Mouse (Mus musculus): Measurements from ENCODE around the gene 1700007K13Rik. TPM values are rescaled to one million over a fixed set of nuclear protein-coding genes. Genes with fewer than 3 reads are reported as not detected.
A peak's percentile ranks its signal among the peaks of the same experiment; 100 is the strongest.

The 1700007K13Rik gene
- polyA plus RNA-seq, 1 experiment from 2014 or later, result 7.5 TPM

- H3K27ac ChIP-seq (ENCODE audit: low read depth, low read length), result no peak overlapping the region
- H3K27me3 ChIP-seq (ENCODE audit: control insufficient read depth, insufficient read depth, low read length), result no peaks in the 10 kb centered on the region
- H3K36me3 ChIP-seq (ENCODE audit: control insufficient read depth, insufficient read depth, low read length), result no peaks in the 10 kb centered on the region
- WGBS, result 46% methylated on average over 3 of the region's 3 CpGs
- H3K9ac ChIP-seq (replicated peaks; ENCODE audit: low read depth, low read length), result no peak overlapping the region
- peaks cover 8% of the 10 kb centered on the region; the same call in 1 of the 2 replicates for H3K4me1 ChIP-seq (ENCODE audit: control insufficient read depth, insufficient read depth, low read length)
- H3K9me3 ChIP-seq (ENCODE audit: control insufficient read depth, low read length), result no peaks in the 10 kb centered on the region
- no peak for ATAC-seq (ENCODE audit: low read depth)
- no peak overlapping the region for H3K4me3 ChIP-seq (ENCODE audit: low read depth, low read length)
- H3K4me2 ChIP-seq (ENCODE audit: low read depth, low read length), result no peak overlapping the region
Measured at GRCm38 (mm10) chr2:28463919-28464318, 2.2 kb downstream of the 1700007K13Rik start.

- no peaks in the 10 kb centered on the region for H3K27me3 ChIP-seq (ENCODE audit: control insufficient read depth, insufficient read depth, low read length)
- 76% methylated on average over 1 of the region's 1 CpGs for WGBS
- H3K27ac ChIP-seq (ENCODE audit: low read depth, low read length), result no peak overlapping the region
- no peaks in the 10 kb centered on the region for H3K4me1 ChIP-seq (ENCODE audit: control insufficient read depth, insufficient read depth, low read length)
- no peak overlapping the region for H3K9ac ChIP-seq (replicated peaks; ENCODE audit: low read depth, low read length)
- H3K36me3 ChIP-seq (ENCODE audit: control insufficient read depth, insufficient read depth, low read length), result 0 out of 2 replicates have a peak, but pooled peaks cover 14% of the 10 kb centered on the region
- no peak overlapping the region for H3K4me2 ChIP-seq (ENCODE audit: low read depth, low read length)
- no peak overlapping the region for H3K4me3 ChIP-seq (ENCODE audit: low read depth, low read length)
- no peaks in the 10 kb centered on the region for H3K9me3 ChIP-seq (ENCODE audit: control insufficient read depth, low read length)
- ATAC-seq (ENCODE audit: low read depth), result no peak
Measured at GRCm38 (mm10) chr2:28456616-28457015, 9.5 kb downstream of the 1700007K13Rik start.

- H3K9me3 ChIP-seq (ENCODE audit: control insufficient read depth, low read length), result no peaks in the 10 kb centered on the region
- no peak overlapping the region for H3K4me3 ChIP-seq (ENCODE audit: low read depth, low read length)
- WGBS, result 94% methylated on average over 6 of the region's 6 CpGs
- no peak overlapping the region for H3K27ac ChIP-seq (ENCODE audit: low read depth, low read length)
- H3K36me3 ChIP-seq (ENCODE audit: control insufficient read depth, insufficient read depth, low read length), result peaks cover 14% of the 10 kb centered on the region
- no peaks in the 10 kb centered on the region for H3K4me1 ChIP-seq (ENCODE audit: control insufficient read depth, insufficient read depth, low read length)
- ATAC-seq (ENCODE audit: low read depth), result no peak
- no peaks in the 10 kb centered on the region for H3K27me3 ChIP-seq (ENCODE audit: control insufficient read depth, insufficient read depth, low read length)
- H3K9ac ChIP-seq (replicated peaks; ENCODE audit: low read depth, low read length), result no peak overlapping the region
- H3K4me2 ChIP-seq (ENCODE audit: low read depth, low read length), result no peak overlapping the region
Measured at GRCm38 (mm10) chr2:28453539-28453938, 12.6 kb downstream of the 1700007K13Rik start.

- no peak overlapping the region for H3K9ac ChIP-seq (replicated peaks; ENCODE audit: low read depth, low read length)
- peaks cover 14% of the 10 kb centered on the region for H3K36me3 ChIP-seq (ENCODE audit: control insufficient read depth, insufficient read depth, low read length)
- H3K4me3 ChIP-seq (ENCODE audit: low read depth, low read length), result no peak overlapping the region
- no peaks in the 10 kb centered on the region for H3K27me3 ChIP-seq (ENCODE audit: control insufficient read depth, insufficient read depth, low read length)
- no peak for ATAC-seq (ENCODE audit: low read depth)
- WGBS, result 93% methylated on average over 11 of the region's 11 CpGs
- H3K4me2 ChIP-seq (ENCODE audit: low read depth, low read length), result no peak overlapping the region
- no peaks in the 10 kb centered on the region for H3K9me3 ChIP-seq (ENCODE audit: control insufficient read depth, low read length)
- H3K4me1 ChIP-seq (ENCODE audit: control insufficient read depth, insufficient read depth, low read length), result peaks cover 5% of the 10 kb centered on the region; the same call in 1 of the 2 replicates
- H3K27ac ChIP-seq (ENCODE audit: low read depth, low read length), result no peak overlapping the region
Measured at GRCm38 (mm10) chr2:28451663-28452062, 14.5 kb downstream of the 1700007K13Rik start.

- Histone ChIP-seq H3K36me3 (ENCODE audit: control insufficient read depth, insufficient read depth, low read length) (peaks cover 4% of the 10 kb centered on the region), H3K9ac (replicated peaks; ENCODE audit: low read depth, low read length) (peak overlapping the region; percentile 90)
- 7% methylated on average over 8 of the region's 11 CpGs for WGBS
Measured at GRCm38 (mm10) chr2:28447315-28447670, 18.8 kb downstream of the 1700007K13Rik start.

GRCm38 (mm10) chr2:28446515-28447314 is 19.4 kb downstream of the 1700007K13Rik start, which contains the start of gene Ppp1r26:
Gene Ppp1r26 (plus strand): TSS chr2:28446800.
- Histone ChIP-seq H3K27ac (ENCODE audit: low read depth, low read length) (peak within 1 kb of the TSS; percentile 76), H3K36me3 (ENCODE audit: control insufficient read depth, insufficient read depth, low read length) (no peaks in the 10 kb centered on the region; the same call in none of the 2 replicates), H3K27me3 (ENCODE audit: control insufficient read depth, insufficient read depth, low read length) (no peaks in the 10 kb centered on the region), H3K9ac (replicated peaks; ENCODE audit: low read depth, low read length) (peak within 1 kb of the TSS; percentile 90), H3K4me3 (ENCODE audit: low read depth, low read length) (peak within 1 kb of the TSS; percentile 77), H3K4me1 (ENCODE audit: control insufficient read depth, insufficient read depth, low read length) (peaks cover 10% of the 10 kb centered on the region), H3K9me3 (ENCODE audit: control insufficient read depth, low read length) (no peaks in the 10 kb centered on the region), H3K4me2 (ENCODE audit: low read depth, low read length) (peak within 1 kb of the TSS; percentile 66)
- ATAC-seq (ENCODE audit: low read depth), result peak; percentile 76
- WGBS, result under 1% methylated on average over 75 of the region's 118 CpGs

More at GRCm38 (mm10) chr2:28447315-28447670, 18.8 kb downstream of the 1700007K13Rik start:
- Histone ChIP-seq H3K4me2 (ENCODE audit: low read depth, low read length) (peak overlapping the region; percentile 66), H3K27me3 (ENCODE audit: control insufficient read depth, insufficient read depth, low read length) (no peaks in the 10 kb centered on the region), H3K27ac (ENCODE audit: low read depth, low read length) (peak overlapping the region; percentile 76), H3K4me3 (ENCODE audit: low read depth, low read length) (peak overlapping the region; percentile 77), H3K4me1 (ENCODE audit: control insufficient read depth, insufficient read depth, low read length) (peaks cover 10% of the 10 kb centered on the region), H3K9me3 (ENCODE audit: control insufficient read depth, low read length) (no peaks in the 10 kb centered on the region)
- peak; percentile 66 for ATAC-seq (ENCODE audit: low read depth)

- peak overlapping the region; percentile 66 for H3K4me2 ChIP-seq (ENCODE audit: low read depth, low read length)
- no peaks in the 10 kb centered on the region for H3K27me3 ChIP-seq (ENCODE audit: control insufficient read depth, insufficient read depth, low read length)
- WGBS, result 8% methylated on average over 5 of the region's 5 CpGs
- H3K9me3 ChIP-seq (ENCODE audit: control insufficient read depth, low read length), result no peaks in the 10 kb centered on the region
- ATAC-seq (ENCODE audit: low read depth), result 0 out of 2 replicates have a peak, but pooled peaks have one; percentile 26
- H3K4me3 ChIP-seq (ENCODE audit: low read depth, low read length), result peak overlapping the region; percentile 77
- no peaks in the 10 kb centered on the region; the same call in none of the 2 replicates for H3K36me3 ChIP-seq (ENCODE audit: control insufficient read depth, insufficient read depth, low read length)
- peak overlapping the region; percentile 76 for H3K27ac ChIP-seq (ENCODE audit: low read depth, low read length)
- peaks cover 10% of the 10 kb centered on the region for H3K4me1 ChIP-seq (ENCODE audit: control insufficient read depth, insufficient read depth, low read length)
- peak overlapping the region; percentile 90 for H3K9ac ChIP-seq (replicated peaks; ENCODE audit: low read depth, low read length)
Measured at GRCm38 (mm10) chr2:28446181-28446514, 20.0 kb downstream of the 1700007K13Rik start.

- Histone ChIP-seq H3K27me3 (ENCODE audit: control insufficient read depth, insufficient read depth, low read length) (no peaks in the 10 kb centered on the region), H3K27ac (ENCODE audit: low read depth, low read length) (no peak overlapping the region), H3K4me3 (ENCODE audit: low read depth, low read length) (no peak overlapping the region), H3K4me2 (ENCODE audit: low read depth, low read length) (no peak overlapping the region), H3K4me1 (ENCODE audit: control insufficient read depth, insufficient read depth, low read length) (peaks cover 10% of the 10 kb centered on the region), H3K9me3 (ENCODE audit: control insufficient read depth, low read length) (no peaks in the 10 kb centered on the region), H3K36me3 (ENCODE audit: control insufficient read depth, insufficient read depth, low read length) (no peaks in the 10 kb centered on the region; the same call in 1 of the 2 replicates), H3K9ac (replicated peaks; ENCODE audit: low read depth, low read length) (no peak overlapping the region)
- 90% methylated on average over 4 of the region's 4 CpGs for WGBS
- ATAC-seq (ENCODE audit: low read depth), result no peak
Measured at GRCm38 (mm10) chr2:28445082-28445481, 21.1 kb downstream of the 1700007K13Rik start.

- H3K27ac ChIP-seq (ENCODE audit: low read depth, low read length), result no peak overlapping the region
- ATAC-seq (ENCODE audit: low read depth), result no peak
- 71% methylated on average over 6 of the region's 6 CpGs for WGBS
Measured at GRCm38 (mm10) chr2:28440842-28441241, 25.3 kb downstream of the 1700007K13Rik start.

More at GRCm38 (mm10) chr2:28440842-28441241, 25.3 kb downstream of the 1700007K13Rik start:
- no peaks in the 10 kb centered on the region for H3K27me3 ChIP-seq (ENCODE audit: control insufficient read depth, insufficient read depth, low read length)
- H3K36me3 ChIP-seq (ENCODE audit: control insufficient read depth, insufficient read depth, low read length), result no peaks in the 10 kb centered on the region
- H3K9ac ChIP-seq (replicated peaks; ENCODE audit: low read depth, low read length), result no peak overlapping the region
- no peak overlapping the region for H3K4me2 ChIP-seq (ENCODE audit: low read depth, low read length)
- no peak overlapping the region for H3K4me3 ChIP-seq (ENCODE audit: low read depth, low read length)
- H3K9me3 ChIP-seq (ENCODE audit: control insufficient read depth, low read length), result no peaks in the 10 kb centered on the region
- peaks cover under 1% of the 10 kb centered on the region for H3K4me1 ChIP-seq (ENCODE audit: control insufficient read depth, insufficient read depth, low read length)

Measured in neural tube, embryonic 14.5 days (tissue).